Mouse (Mus musculus) C2C12 (cell line): ENCODE measurements around the gene Cd9. TPM values are rescaled to one million over a fixed set of nuclear protein-coding genes. Genes with fewer than 3 reads are reported as not detected.
A peak's percentile ranks its signal among the peaks of the same experiment; 100 is the strongest.

Source experiments
- H3K27me3 ChIP-seq: one replicate; pipeline ENCODE4 v1.6.1; 2011; ENCODE audit not compliant: control insufficient read depth, insufficient read depth, insufficient read length
- H3K36me3 ChIP-seq: one replicate; pipeline ENCODE4 v1.6.1; 2011; ENCODE audit not compliant: control insufficient read depth, insufficient read depth
- H3K4me3 ChIP-seq: one replicate; pipeline ENCODE4 v1.5.1; 2011; ENCODE audit warnings: mild to moderate bottlenecking, control low read depth; ENCODE audit not compliant: poor library complexity, insufficient read depth, severe bottlenecking
- H3K79me2 ChIP-seq: one replicate; pipeline ENCODE4 v1.6.1; 2011; ENCODE audit not compliant: control insufficient read depth, insufficient read depth
- H3K79me3 ChIP-seq: one replicate; pipeline ENCODE4 v1.6.1; 2011; ENCODE audit warnings: low read depth, control low read depth
- H3ac ChIP-seq: one replicate; pipeline ENCODE3; 2011; ENCODE audit warnings: low read depth; ENCODE audit not compliant: control insufficient read depth, insufficient read length
- CEBPB ChIP-seq: IDR thresholded peaks from one replicate; pipeline ENCODE4 v1.6.1; 2011; ENCODE audit warnings: low read depth, mild to moderate bottlenecking, control low read depth, moderate library complexity
- CTCF ChIP-seq: IDR thresholded peaks from one replicate; pipeline ENCODE4 v1.5.1; 2011; ENCODE audit not compliant: control insufficient read depth, insufficient read depth, insufficient read length
- FOSL1 ChIP-seq: IDR thresholded peaks from one replicate; pipeline ENCODE4 v1.8.0; 2011; ENCODE audit warnings: mild to moderate bottlenecking, low read length; ENCODE audit not compliant: poor library complexity, insufficient read depth, severe bottlenecking
- MAX ChIP-seq: IDR thresholded peaks from one replicate; pipeline ENCODE4 v1.6.1; 2011; ENCODE audit warnings: mild to moderate bottlenecking, control low read depth
- MYOD1 ChIP-seq: IDR thresholded peaks from one replicate; pipeline ENCODE4 v1.6.1; 2011; ENCODE audit warnings: low read depth; ENCODE audit not compliant: control insufficient read depth, insufficient read length
- MYOG ChIP-seq: IDR thresholded peaks from one replicate; pipeline ENCODE4 v1.6.1; 2011; ENCODE audit not compliant: control insufficient read depth, insufficient read length; ENCODE audit errors: extremely low read depth
- USF1 ChIP-seq: IDR thresholded peaks from one replicate; pipeline ENCODE4 v1.6.1; 2011; ENCODE audit warnings: low read depth, mild to moderate bottlenecking, control low read depth, moderate library complexity
- polyA plus RNA-seq: library from polyadenylated mRNA; unstranded; fragments of >200 nt; fragmentation: generic; extraction: Trizol; gene quantifications from one replicate; pipeline ENCODE4 v1.2.1, GENCODE M21; 2012; ENCODE audit warnings: missing spikeins

Cd9 gene
- polyA plus RNA-seq, 1 experiment = 236 TPM

GRCm38 (mm10) chr6:125482427-125482831 lies 12.2 kb downstream of the Cd9 start:
- Histone ChIP-seq H3K36me3 (peaks cover 5% of the 10 kb centered on the region), H3K27me3 (no peaks in the 10 kb centered on the region), H3K4me3 (no peak overlapping the region), H3K79me2 (peaks cover 88% of the 10 kb centered on the region), H3K79me3 (peaks cover 67% of the 10 kb centered on the region), H3ac (no peak overlapping the region)
- no peak for TF ChIP-seq FOSL1
- TF ChIP-seq MYOG = no peak
- no peak for TF ChIP-seq CTCF
- TF ChIP-seq CEBPB = no peak
- TF ChIP-seq USF1 = no peak
- TF ChIP-seq MAX = no peak
- no peak for TF ChIP-seq MYOD1

- Histone ChIP-seq H3ac (no peak overlapping the region), H3K79me2 (peaks cover 88% of the 10 kb centered on the region), H3K36me3 (peaks cover 9% of the 10 kb centered on the region), H3K4me3 (no peak overlapping the region), H3K27me3 (no peaks in the 10 kb centered on the region), H3K79me3 (peaks cover 67% of the 10 kb centered on the region)
- no peak for TF ChIP-seq CTCF
- no peak for TF ChIP-seq MYOD1
- TF ChIP-seq MAX = peak; percentile 55
- TF ChIP-seq CEBPB = peak; percentile 79
- TF ChIP-seq MYOG = no peak
- no peak for TF ChIP-seq USF1
- no peak for TF ChIP-seq FOSL1
Observed at GRCm38 (mm10) chr6:125481667-125482390, 12.8 kb downstream of the Cd9 start.

GRCm38 (mm10) chr6:125480396-125481361 lies 13.9 kb downstream of the Cd9 start:
- no peak overlapping the region for H3K4me3 ChIP-seq
- peak overlapping the region; percentile 22 for H3ac ChIP-seq
- peaks cover 11% of the 10 kb centered on the region for H3K36me3 ChIP-seq
- H3K79me3 ChIP-seq = peaks cover 66% of the 10 kb centered on the region
- H3K27me3 ChIP-seq = no peaks in the 10 kb centered on the region
- TF ChIP-seq MYOD1 = no peak
- TF ChIP-seq MYOG = no peak
- no peak for TF ChIP-seq FOSL1
- no peak for TF ChIP-seq USF1
- no peak for TF ChIP-seq CTCF
- no peak for TF ChIP-seq CEBPB
- no peak for TF ChIP-seq MAX
- H3K79me2 ChIP-seq = peaks cover 88% of the 10 kb centered on the region

- H3K79me2 ChIP-seq = peaks cover 88% of the 10 kb centered on the region
- H3K79me3 ChIP-seq = peaks cover 66% of the 10 kb centered on the region
- no peaks in the 10 kb centered on the region for H3K27me3 ChIP-seq
- H3K36me3 ChIP-seq = peaks cover 14% of the 10 kb centered on the region
- no peak overlapping the region for H3K4me3 ChIP-seq
- H3ac ChIP-seq = no peak overlapping the region
- TF ChIP-seq CEBPB (no peak), CTCF (no peak), MAX (no peak), MYOD1 (no peak), FOSL1 (no peak), MYOG (no peak), USF1 (no peak)
Observed at GRCm38 (mm10) chr6:125479359-125479758, 15.2 kb downstream of the Cd9 start.

- Histone ChIP-seq H3K4me3 (no peak overlapping the region), H3K79me2 (peaks cover 88% of the 10 kb centered on the region), H3K36me3 (peaks cover 18% of the 10 kb centered on the region), H3K27me3 (no peaks in the 10 kb centered on the region), H3K79me3 (peaks cover 72% of the 10 kb centered on the region), H3ac (no peak overlapping the region)
- TF ChIP-seq MYOD1 (peak; percentile 52), FOSL1 (no peak)
Observed at GRCm38 (mm10) chr6:125478135-125479128, 16.2 kb downstream of the Cd9 start.
